Mouse (Mus musculus) stomach, embryonic 14.5 days (tissue): Measurements from ENCODE around the gene Mchr1. TPM values are rescaled to one million over a fixed set of nuclear protein-coding genes. Genes with fewer than 3 reads are reported as not detected.

Experiments
- ATAC-seq: fragments of 200-750 bp; cut with Nextera tagmentation; 2 replicates; pipeline ENCODE4 v1.8.0; 2017; ENCODE audit warnings: low read depth, moderate TSS enrichment; ENCODE audit not compliant: insufficient number of reproducible peaks, insufficient read depth, low FRiP score
- H3K27ac ChIP-seq: fragments of 300-500 bp; sonication (generic); 2 replicates; pipeline ENCODE4 v1.5.1; 2014; ENCODE audit warnings: mild to moderate bottlenecking, low read length, moderate library complexity, mixed read lengths
- H3K27me3 ChIP-seq: fragments of 300-500 bp; sonication (generic); 2 replicates; pipeline ENCODE4 v1.6.1; 2014; ENCODE audit warnings: low read length, control low read depth, mixed read lengths; ENCODE audit not compliant: control insufficient read depth, insufficient read depth
- H3K36me3 ChIP-seq: fragments of 300-500 bp; sonication (generic); 2 replicates; pipeline ENCODE4 v1.6.1; 2014; ENCODE audit warnings: mild to moderate bottlenecking, control low read depth, low read length, moderate library complexity, mixed read lengths; ENCODE audit not compliant: control insufficient read depth, insufficient read depth
- H3K4me1 ChIP-seq: fragments of 300-500 bp; sonication (generic); 2 replicates; pipeline ENCODE4 v1.6.1; 2014; ENCODE audit warnings: low read length, control low read depth, mixed read lengths; ENCODE audit not compliant: control insufficient read depth, insufficient read depth
- H3K4me2 ChIP-seq: fragments of 300-500 bp; sonication (generic); replicated peaks from 2 replicates; pipeline ENCODE4 v1.6.1; 2014; ENCODE audit warnings: low read depth, low read length, control low read depth
- H3K4me3 ChIP-seq: fragments of 300-500 bp; sonication (generic); 2 replicates; pipeline ENCODE4 v1.5.1; 2014; ENCODE audit warnings: low read depth, low read length, control low read depth
- H3K9ac ChIP-seq: fragments of 300-500 bp; sonication (generic); replicated peaks from 2 replicates; pipeline ENCODE4 v1.6.1; 2014; ENCODE audit warnings: low read depth, mild to moderate bottlenecking, control low read depth, low read length, moderate library complexity, mixed read lengths
- H3K9me3 ChIP-seq: fragments of 300-500 bp; sonication (generic); 2 replicates; pipeline ENCODE4 v1.6.1; 2016; ENCODE audit warnings: low read depth, low read length, control low read depth; ENCODE audit not compliant: control insufficient read depth
- WGBS: fragments of 180-500 bp; shearing (Covaris S2); extraction: QIAGEN DNeasy Blood & Tissue Kit; methylation state at CpG from one replicate; pipeline ENCODE4 v1.1.7; 2014; 5-methylcytosine and 5-hydroxymethylcytosine counted together
- polyA plus RNA-seq: library from polyadenylated mRNA; unstranded; fragments of >200 nt; fragmentation: Nextera tagmentation; extraction: Ambion mirVana; gene quantifications from 2 replicates; pipeline ENCODE4 v1.2.1, GENCODE M21; 2014

The Mchr1 gene
- polyA plus RNA-seq: 0.26 and 1.0 TPM in 2 replicates

- no peaks in the 10 kb centered on the region for H3K9me3 ChIP-seq
- no peak within 1 kb of the TSS for H3K27ac ChIP-seq
- no peaks in the 10 kb centered on the region for H3K27me3 ChIP-seq
- 0 out of 2 replicates have a peak, but pooled peaks cover 5% of the 10 kb centered on the region for H3K4me1 ChIP-seq
- no peak within 1 kb of the TSS; the same call in 1 of the 2 replicates for H3K9ac ChIP-seq
- H3K4me3 ChIP-seq: peak within 1 kb of the TSS; percentile 30
- WGBS: 1% methylated on average over 25 of the region's 25 CpGs
- peak within 1 kb of the TSS; percentile 48 for H3K4me2 ChIP-seq
- peak; percentile 61; the same call in 1 of the 2 replicates for ATAC-seq
- H3K36me3 ChIP-seq: no peaks in the 10 kb centered on the region
These were observed at the start of gene Mchr1 for GRCm38 (mm10) chr15:81235086-81235920. Mchr1 (plus strand) TSS chr15:81235499.

GRCm38 (mm10) chr15:81189061-81189460, 46.2 kb upstream of the Mchr1 start:
- Histone ChIP-seq H3K9ac (no peak overlapping the region), H3K4me1 (peaks cover 20% of the 10 kb centered on the region), H3K27ac (no peak overlapping the region; the same call in 1 of the 2 replicates), H3K4me2 (peak overlapping the region; percentile 87), H3K9me3 (no peaks in the 10 kb centered on the region), H3K36me3 (peaks cover 4% of the 10 kb centered on the region; the same call in 1 of the 2 replicates), H3K4me3 (peak overlapping the region; percentile 98; the same call in 1 of the 2 replicates), H3K27me3 (no peaks in the 10 kb centered on the region)
- 93% methylated on average over 2 of the region's 2 CpGs for WGBS
- no peak for ATAC-seq

- Histone ChIP-seq H3K4me1 (peaks cover 20% of the 10 kb centered on the region), H3K9me3 (no peaks in the 10 kb centered on the region), H3K4me3 (peak overlapping the region; percentile 98), H3K27me3 (no peaks in the 10 kb centered on the region), H3K36me3 (peaks cover 4% of the 10 kb centered on the region; the same call in 1 of the 2 replicates), H3K4me2 (peak overlapping the region; percentile 87), H3K9ac (peak overlapping the region; percentile 90), H3K27ac (peak overlapping the region; percentile 76)
- ATAC-seq: peak; percentile 43; the same call in 1 of the 2 replicates
- WGBS: under 1% methylated on average over 42 of the region's 46 CpGs
These were observed 45.2 kb upstream of the Mchr1 start for GRCm38 (mm10) chr15:81190011-81190629.

GRCm38 (mm10) chr15:81190630-81191178, 44.6 kb upstream of the Mchr1 start, which contains the start of gene Mrtfa:
Mrtfa (minus strand) TSS chr15:81190757.
- WGBS: under 1% methylated on average over 42 of the region's 48 CpGs
- Histone ChIP-seq H3K36me3 (peaks cover 4% of the 10 kb centered on the region; the same call in 1 of the 2 replicates), H3K4me2 (peak within 1 kb of the TSS; percentile 87), H3K27ac (peak within 1 kb of the TSS; percentile 76), H3K4me3 (peak within 1 kb of the TSS; percentile 98), H3K27me3 (no peaks in the 10 kb centered on the region), H3K9me3 (no peaks in the 10 kb centered on the region), H3K4me1 (peaks cover 20% of the 10 kb centered on the region), H3K9ac (peak within 1 kb of the TSS; percentile 90)
- ATAC-seq: peak; percentile 99

- Histone ChIP-seq H3K4me2 (peak overlapping the region; percentile 59), H3K27me3 (no peaks in the 10 kb centered on the region), H3K4me3 (peak overlapping the region; percentile 98), H3K4me1 (peaks cover 20% of the 10 kb centered on the region), H3K36me3 (peaks cover 4% of the 10 kb centered on the region; the same call in 1 of the 2 replicates), H3K9me3 (no peaks in the 10 kb centered on the region), H3K27ac (peak overlapping the region; percentile 64), H3K9ac (peak overlapping the region; percentile 31)
- no peak for ATAC-seq
- WGBS: 13% methylated on average over 9 of the region's 9 CpGs
These were observed 44.0 kb upstream of the Mchr1 start for GRCm38 (mm10) chr15:81191303-81191702.

- Histone ChIP-seq H3K4me1 (peaks cover 20% of the 10 kb centered on the region), H3K4me2 (no peak overlapping the region), H3K36me3 (peaks cover 4% of the 10 kb centered on the region; the same call in 1 of the 2 replicates), H3K4me3 (no peak overlapping the region), H3K27ac (0 out of 2 replicates have a peak overlapping the region, but pooled peaks have one; percentile 64), H3K27me3 (no peaks in the 10 kb centered on the region), H3K9me3 (no peaks in the 10 kb centered on the region), H3K9ac (no peak overlapping the region)
- WGBS: 82% methylated on average over 5 of the region's 5 CpGs
- ATAC-seq: no peak
These were observed 43.0 kb upstream of the Mchr1 start for GRCm38 (mm10) chr15:81192316-81192715.

- Histone ChIP-seq H3K27me3 (no peaks in the 10 kb centered on the region), H3K9ac (no peak overlapping the region), H3K4me1 (peaks cover 20% of the 10 kb centered on the region), H3K4me3 (no peak overlapping the region), H3K4me2 (no peak overlapping the region), H3K36me3 (peaks cover under 1% of the 10 kb centered on the region; the same call in 1 of the 2 replicates), H3K27ac (no peak overlapping the region), H3K9me3 (no peaks in the 10 kb centered on the region)
- 92% methylated on average over 8 of the region's 8 CpGs for WGBS
- no peak for ATAC-seq
These were observed 42.4 kb upstream of the Mchr1 start for GRCm38 (mm10) chr15:81192858-81193257.

GRCm38 (mm10) chr15:81194791-81195190, 40.5 kb upstream of the Mchr1 start:
- WGBS: 88% methylated on average over 6 of the region's 6 CpGs
- no peak overlapping the region for H3K27ac ChIP-seq
- H3K27me3 ChIP-seq: no peaks in the 10 kb centered on the region
- H3K4me2 ChIP-seq: no peak overlapping the region
- H3K4me1 ChIP-seq: peaks cover 6% of the 10 kb centered on the region; the same call in 1 of the 2 replicates
- ATAC-seq: no peak
- H3K9ac ChIP-seq: no peak overlapping the region
- H3K36me3 ChIP-seq: no peaks in the 10 kb centered on the region
- H3K4me3 ChIP-seq: no peak overlapping the region
- no peaks in the 10 kb centered on the region for H3K9me3 ChIP-seq
